Mouse (Mus musculus): Measurements from ENCODE around the gene Hdc. TPM values are rescaled to one million over a fixed set of nuclear protein-coding genes. Genes with fewer than 3 reads are reported as not detected.

Gene Hdc
- total RNA-seq, 2 experiments from 2014 or later, result 0.95 to 1.2 TPM

DNA sequence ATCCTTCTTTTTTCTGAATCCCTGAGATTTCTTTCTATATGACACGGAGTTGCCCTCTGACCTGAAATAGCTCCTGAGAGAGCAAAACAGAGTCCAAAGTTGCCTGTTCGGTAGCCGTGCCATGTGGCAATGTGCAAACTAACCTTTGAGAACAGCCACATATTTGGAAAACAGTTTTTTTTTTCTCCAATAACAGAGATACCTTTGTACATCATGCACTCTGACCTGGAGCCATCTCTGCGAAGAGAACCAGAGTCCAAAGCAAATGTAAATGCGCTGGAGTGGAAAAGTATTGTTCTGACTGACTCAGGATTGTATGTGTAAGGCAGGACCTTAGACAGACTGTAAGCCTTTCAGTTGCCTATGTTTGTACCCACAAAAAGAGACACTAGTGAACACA lies 63.6 kb downstream of the Hdc start:
- intact Hi-C loops (cut with DNase I), result no loop called here
- no peak for DNase-seq

DNA sequence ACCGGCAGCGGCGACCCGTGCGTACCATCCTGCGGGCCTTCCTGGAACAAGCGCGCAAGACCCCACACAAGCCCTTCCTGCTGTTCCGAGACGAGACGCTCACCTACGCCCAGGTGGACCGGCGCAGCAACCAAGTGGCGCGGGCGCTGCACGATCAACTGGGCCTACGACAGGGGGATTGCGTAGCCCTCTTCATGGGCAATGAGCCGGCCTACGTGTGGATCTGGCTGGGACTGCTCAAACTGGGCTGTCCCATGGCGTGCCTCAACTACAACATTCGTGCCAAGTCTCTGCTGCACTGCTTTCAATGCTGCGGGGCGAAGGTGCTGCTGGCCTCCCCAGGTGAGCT lies 65.8 kb downstream of the Hdc start:
- intact Hi-C loops (cut with DNase I), result no loop called here

DNA sequence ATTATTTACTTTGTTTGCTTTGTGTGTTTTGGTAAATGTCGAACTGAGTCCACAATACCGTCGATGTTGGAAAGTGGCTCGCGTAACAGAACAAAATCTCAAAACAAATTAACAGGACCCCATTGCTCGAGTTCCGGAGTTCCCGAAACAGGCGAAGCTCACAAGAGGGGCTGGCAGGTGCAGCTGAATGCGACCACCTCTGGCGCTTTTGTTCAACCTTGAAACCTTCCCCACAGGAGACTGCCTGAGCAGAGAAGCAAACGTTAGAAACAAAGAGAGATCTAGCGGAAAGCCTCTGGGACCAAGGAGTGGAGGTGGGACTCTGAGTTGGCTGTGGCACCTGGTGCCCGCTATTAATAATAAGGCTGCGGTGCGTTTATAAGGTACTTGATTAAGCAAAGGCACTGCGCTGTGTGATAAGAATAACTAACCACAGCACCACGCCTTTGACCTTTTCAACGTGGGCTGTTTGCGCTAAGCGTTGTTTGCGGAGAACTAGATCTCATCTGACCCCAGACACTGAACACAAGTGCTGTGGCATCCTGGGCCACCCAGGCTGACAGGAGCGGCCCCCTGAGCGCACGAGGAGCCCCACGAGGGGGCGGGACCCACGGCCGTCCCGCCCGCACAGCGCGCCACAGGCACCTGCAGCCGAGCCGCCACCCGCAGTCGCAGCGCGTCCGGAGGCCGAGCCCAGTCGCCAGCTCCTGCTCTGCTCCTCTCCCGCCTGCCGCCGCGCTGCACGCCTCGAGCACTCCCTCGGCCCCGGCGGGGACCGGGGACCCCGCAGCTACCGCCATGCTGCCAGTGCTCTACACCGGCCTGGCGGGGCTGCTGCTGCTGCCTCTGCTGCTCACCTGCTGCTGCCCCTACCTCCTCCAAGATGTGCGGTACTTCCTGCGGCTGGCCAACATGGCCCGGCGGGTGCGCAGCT lies 66.5 kb downstream of the Hdc start, which contains the start of gene Slc27a2:
Gene Slc27a2 (plus strand): TSS at position 51 of the 934 bp plus-strand sequence.
- DNase-seq, result peak in 1 of 2 experiments; percentile 2
- intact Hi-C loops (cut with DNase I), result no loop called here

More for the DNA sequence above, 65.8 kb downstream of the Hdc start:
- no peak for DNase-seq

DNA sequence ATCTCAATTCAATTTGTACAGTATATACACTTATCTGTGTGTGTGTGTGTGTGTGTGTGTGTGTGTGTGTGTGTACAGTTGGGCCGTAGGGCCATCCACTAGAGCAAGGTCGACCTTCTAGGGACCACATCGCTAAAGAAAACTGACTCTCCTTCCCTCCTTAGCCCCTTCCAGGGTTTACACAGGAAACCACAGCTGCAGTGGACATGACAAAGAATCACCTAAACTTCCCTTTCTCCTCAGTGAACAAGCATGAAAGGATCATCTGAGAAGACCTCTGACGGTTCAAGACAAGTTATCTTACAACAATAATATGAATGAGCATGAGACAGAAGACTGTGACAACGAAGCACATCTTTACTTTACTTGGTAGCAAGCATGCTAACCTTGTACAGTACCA lies 67.2 kb downstream of the Hdc start:
- no peak for DNase-seq
- intact Hi-C loops (cut with DNase I), result no loop called here

DNA sequence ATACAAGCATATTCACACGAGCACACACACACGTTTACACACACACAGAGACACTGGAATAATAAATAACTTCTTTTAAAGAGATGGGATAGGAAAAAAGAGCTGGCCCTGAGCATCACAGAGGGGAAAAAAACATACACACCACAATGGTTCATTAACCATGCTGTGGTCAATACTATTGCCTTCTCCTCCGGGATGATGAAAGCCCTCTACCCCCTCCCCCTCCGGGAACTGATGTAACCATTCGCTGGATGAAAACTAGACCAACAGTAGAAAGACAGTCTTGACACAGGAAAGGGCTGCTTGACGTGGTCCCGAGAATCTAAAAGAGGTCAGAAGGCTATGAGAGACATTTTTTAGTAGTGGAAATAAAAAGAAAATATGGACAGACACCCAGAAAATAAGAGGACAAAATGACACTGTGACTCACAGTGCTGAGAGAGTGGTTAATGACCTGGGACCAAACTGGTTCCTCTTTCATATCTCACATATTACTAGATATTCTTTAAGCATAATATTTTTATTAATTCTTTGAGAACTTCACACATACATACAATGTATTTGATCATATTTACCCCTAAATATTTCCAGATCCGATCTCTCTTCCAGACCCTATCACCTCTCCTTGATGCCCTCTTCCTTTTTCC lies 67.7 kb downstream of the Hdc start:
- no peak for DNase-seq
- intact Hi-C loops (cut with DNase I), result no loop called here

DNA sequence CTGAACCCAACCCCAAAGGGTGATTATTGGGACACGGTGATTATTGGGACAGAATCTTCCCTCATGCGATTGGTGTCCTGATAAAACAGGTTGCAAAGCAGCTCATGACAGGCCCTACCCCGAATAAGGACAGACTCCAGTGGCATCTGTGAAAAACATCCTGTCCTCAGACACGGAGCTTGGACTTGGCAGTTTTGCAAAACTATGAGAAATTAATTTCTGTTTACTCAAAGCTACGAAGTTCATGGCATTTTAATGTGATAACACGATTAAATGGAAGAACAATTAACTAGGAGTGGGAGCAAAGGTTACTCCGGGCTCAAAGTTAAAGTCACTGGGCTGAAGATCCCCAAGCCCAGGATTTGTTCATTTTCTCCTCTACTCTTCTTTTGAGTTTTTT lies 69.4 kb downstream of the Hdc start:
- no peak for DNase-seq
- intact Hi-C loops (cut with DNase I), result no loop called here

DNA sequence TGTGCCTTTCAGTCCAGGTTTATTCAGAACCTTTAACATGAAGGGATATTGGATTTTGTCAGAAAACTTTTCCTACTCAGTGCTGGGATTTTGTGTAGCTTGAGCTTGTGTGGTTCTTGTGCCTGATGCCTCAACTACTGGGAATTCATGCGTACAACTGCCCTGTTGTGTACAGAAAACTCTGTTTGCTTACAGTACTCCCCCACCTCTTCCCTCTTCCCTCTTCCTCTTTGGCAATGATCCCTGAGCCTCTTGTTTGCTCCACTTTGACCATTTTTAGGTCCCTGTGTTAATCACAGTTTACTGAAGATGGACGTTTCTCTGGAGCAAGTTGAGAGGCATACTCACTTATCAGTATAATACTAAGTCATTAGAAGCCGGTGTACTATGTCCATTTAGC lies 72.7 kb downstream of the Hdc start:
- DNase-seq, result no peak
- intact Hi-C loops (cut with DNase I), result no loop called here

DNA sequence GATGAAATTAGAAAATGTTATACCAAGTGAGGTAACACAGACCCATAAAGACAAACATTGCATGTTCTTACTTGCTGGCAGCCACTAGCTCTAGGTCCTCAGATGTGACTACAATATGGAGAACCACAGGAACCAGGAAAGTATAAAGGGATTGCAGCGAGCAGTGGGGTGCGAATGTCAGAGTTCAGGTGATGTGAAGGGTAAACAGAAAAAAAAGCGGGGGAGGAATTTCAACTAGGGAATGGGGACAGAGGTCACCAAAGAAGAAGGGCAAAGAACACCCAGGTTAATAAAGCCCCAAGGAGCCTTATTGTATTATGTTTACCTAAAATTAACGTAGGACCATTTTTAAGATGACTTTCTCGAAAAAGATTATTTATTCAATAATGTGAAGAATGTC lies 73.8 kb downstream of the Hdc start:
- intact Hi-C loops (cut with DNase I), result no loop called here
- DNase-seq, result no peak

Other genes with a start within 250 kb of the Hdc start
- gene Atp8b4, start 118.6 kb downstream of the Hdc start, total RNA-seq (2021), result under 1 TPM; 0.42 to 0.79 TPM
- gene Slc27a2, start 66.9 kb downstream of the Hdc start, total RNA-seq (2021), result under 1 TPM in 1 of 2 experiments, not detected in 1; 0.80 TPM
- gene Gabpb1, start 57.0 kb upstream of the Hdc start, total RNA-seq (2021), result 10 to 100 TPM; 12.1 to 13.6 TPM
- 10 to 100 TPM; 28.8 to 29.1 TPM for gene Usp8, start 88.0 kb upstream of the Hdc start, total RNA-seq (2021)
- gene Usp50, start 164.2 kb upstream of the Hdc start, total RNA-seq (2021), result not detected

All from heart, postnatal 36 days (tissue).